Mouse (Mus musculus) neural tube, embryonic 15.5 days (tissue): ENCODE data around the gene Gm47995. TPM values are rescaled to one million over a fixed set of nuclear protein-coding genes. Genes with fewer than 3 reads are reported as not detected.
"Not testable (repeated sequence)": the region's sequence is repeated elsewhere in the genome, so short reads cannot be mapped to it uniquely, and the experiment has no call there.

Experiments used
- ATAC-seq: fragments of 200-750 bp; cut with Nextera tagmentation; 2 replicates; pipeline ENCODE4 v1.8.0; 2017; ENCODE audit warnings: mild to moderate bottlenecking, moderate TSS enrichment, moderate library complexity; ENCODE audit not compliant: low FRiP score
- H3K27ac ChIP-seq: fragments of 300-500 bp; sonication (generic); replicated peaks from 2 replicates; pipeline ENCODE4 v1.5.1; 2015; ENCODE audit warnings: mild to moderate bottlenecking, inconsistent platforms
- H3K27me3 ChIP-seq: fragments of 300-500 bp; sonication (generic); replicated peaks from 2 replicates; pipeline ENCODE4 v1.6.1; 2015; ENCODE audit warnings: inconsistent platforms
- H3K36me3 ChIP-seq: fragments of 300-500 bp; sonication (generic); 2 replicates; pipeline ENCODE4 v1.6.1; 2015; ENCODE audit warnings: inconsistent platforms
- H3K4me1 ChIP-seq: fragments of 300-500 bp; sonication (generic); 2 replicates; pipeline ENCODE4 v1.6.1; 2015; ENCODE audit warnings: inconsistent platforms
- H3K4me2 ChIP-seq: fragments of 300-500 bp; sonication (generic); 2 replicates; pipeline ENCODE4 v1.6.1; 2015; ENCODE audit warnings: inconsistent platforms, mild to moderate bottlenecking, moderate library complexity
- H3K4me3 ChIP-seq: fragments of 300-500 bp; sonication (generic); replicated peaks from 2 replicates; pipeline ENCODE4 v1.5.1; 2015; ENCODE audit warnings: mild to moderate bottlenecking, inconsistent platforms
- H3K9ac ChIP-seq: fragments of 300-500 bp; sonication (generic); replicated peaks from 2 replicates; pipeline ENCODE4 v1.6.1; 2015; ENCODE audit warnings: mild to moderate bottlenecking, inconsistent platforms
- H3K9me3 ChIP-seq: fragments of 300-500 bp; sonication (generic); replicated peaks from 2 replicates; pipeline ENCODE4 v1.6.1; 2016; ENCODE audit warnings: inconsistent platforms
- WGBS: fragments of 180-500 bp; shearing (Covaris S2); methylation state at CpG from one replicate; pipeline ENCODE4 v1.1.7; 2015; ENCODE audit warnings: mixed read lengths; 5-methylcytosine and 5-hydroxymethylcytosine counted together
- polyA plus RNA-seq: library from polyadenylated mRNA; unstranded; fragments of >200 nt; fragmentation: Nextera tagmentation; extraction: Ambion mirVana; gene quantifications from 2 replicates; pipeline ENCODE4 v1.2.1, GENCODE M21; 2015

Gene Gm47995
- polyA plus RNA-seq, 1 experiment from 2014 or later, result not detected

DNA sequence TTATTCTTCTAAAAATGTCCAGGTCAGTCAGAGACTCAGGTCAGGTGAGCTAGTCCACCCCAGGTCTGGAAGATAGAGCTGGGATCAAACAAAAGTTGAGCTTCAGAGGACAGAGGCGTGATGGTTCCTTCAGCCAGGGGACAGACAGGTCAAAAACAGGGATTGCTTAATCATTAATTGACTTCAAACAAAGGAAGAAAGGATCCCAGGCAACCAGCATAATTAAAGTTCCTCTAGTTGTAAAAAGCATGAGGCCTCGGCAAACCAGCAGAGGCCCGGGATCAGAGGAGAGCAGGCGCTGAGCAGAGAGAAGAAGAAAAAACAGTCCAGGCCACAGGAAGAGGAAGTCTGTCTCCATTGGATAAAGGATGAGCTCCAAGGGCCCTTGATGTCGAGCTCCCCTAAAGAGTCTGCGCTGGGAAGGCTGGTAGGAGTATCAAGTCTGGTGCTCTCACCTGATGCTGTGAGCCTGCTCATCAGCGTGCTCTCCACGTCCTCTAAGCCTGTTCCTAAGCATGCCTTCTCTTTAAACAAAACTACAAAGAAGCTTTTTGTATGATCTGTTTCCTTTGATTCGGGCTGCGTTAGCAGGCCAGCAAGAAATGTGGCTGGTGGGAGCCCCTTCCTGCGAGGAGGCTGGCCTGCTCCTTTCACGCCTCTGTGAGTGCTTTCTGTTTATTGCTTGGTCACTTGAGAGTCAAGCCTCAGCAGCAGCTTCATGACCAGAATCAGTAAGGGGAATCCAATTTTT is 30.8 kb upstream of the Gm47995 start:
- Histone ChIP-seq H3K4me1 (peaks cover 11% of the 10 kb centered on the region; the same call in 1 of the 2 replicates), H3K27ac (peak overlapping the region; percentile 69; the same call in 1 of the 2 replicates), H3K4me3 (no peak overlapping the region), H3K36me3 (no peaks in the 10 kb centered on the region), H3K9ac (no peak overlapping the region), H3K9me3 (no peaks in the 10 kb centered on the region), H3K27me3 (no peaks in the 10 kb centered on the region), H3K4me2 (peak overlapping the region; percentile 28)
- WGBS, result 12% methylated on average over 12 of the region's 12 CpGs
- peak; percentile 55; the same call in 1 of the 2 replicates for ATAC-seq

DNA sequence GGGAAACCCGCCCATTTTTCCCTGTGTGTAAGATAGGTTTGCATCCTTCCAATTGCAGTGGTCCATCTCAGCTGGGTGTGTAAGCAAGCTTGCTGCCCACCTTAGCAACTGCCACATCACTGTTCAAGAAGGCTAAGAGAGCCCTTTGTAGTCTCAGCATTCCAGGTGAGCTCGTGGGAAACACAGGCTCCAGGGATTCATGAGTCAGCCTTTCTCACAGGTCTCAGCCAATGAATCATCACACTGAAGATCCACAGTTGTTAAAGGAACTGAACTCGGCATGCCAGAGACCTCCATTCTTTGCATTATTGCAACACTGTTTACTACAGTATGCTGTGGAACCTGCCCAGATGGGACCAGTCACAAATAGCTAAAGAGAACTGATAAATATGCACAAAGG is 29.6 kb upstream of the Gm47995 start:
- H3K9me3 ChIP-seq, result no peaks in the 10 kb centered on the region
- H3K4me3 ChIP-seq, result no peak overlapping the region
- WGBS, result 65% methylated on average over 3 of the region's 3 CpGs
- no peaks in the 10 kb centered on the region for H3K36me3 ChIP-seq
- no peaks in the 10 kb centered on the region for H3K27me3 ChIP-seq
- peaks cover 11% of the 10 kb centered on the region; the same call in 1 of the 2 replicates for H3K4me1 ChIP-seq
- no peak overlapping the region for H3K4me2 ChIP-seq
- H3K9ac ChIP-seq, result no peak overlapping the region
- no peak for ATAC-seq
- no peak overlapping the region for H3K27ac ChIP-seq

DNA sequence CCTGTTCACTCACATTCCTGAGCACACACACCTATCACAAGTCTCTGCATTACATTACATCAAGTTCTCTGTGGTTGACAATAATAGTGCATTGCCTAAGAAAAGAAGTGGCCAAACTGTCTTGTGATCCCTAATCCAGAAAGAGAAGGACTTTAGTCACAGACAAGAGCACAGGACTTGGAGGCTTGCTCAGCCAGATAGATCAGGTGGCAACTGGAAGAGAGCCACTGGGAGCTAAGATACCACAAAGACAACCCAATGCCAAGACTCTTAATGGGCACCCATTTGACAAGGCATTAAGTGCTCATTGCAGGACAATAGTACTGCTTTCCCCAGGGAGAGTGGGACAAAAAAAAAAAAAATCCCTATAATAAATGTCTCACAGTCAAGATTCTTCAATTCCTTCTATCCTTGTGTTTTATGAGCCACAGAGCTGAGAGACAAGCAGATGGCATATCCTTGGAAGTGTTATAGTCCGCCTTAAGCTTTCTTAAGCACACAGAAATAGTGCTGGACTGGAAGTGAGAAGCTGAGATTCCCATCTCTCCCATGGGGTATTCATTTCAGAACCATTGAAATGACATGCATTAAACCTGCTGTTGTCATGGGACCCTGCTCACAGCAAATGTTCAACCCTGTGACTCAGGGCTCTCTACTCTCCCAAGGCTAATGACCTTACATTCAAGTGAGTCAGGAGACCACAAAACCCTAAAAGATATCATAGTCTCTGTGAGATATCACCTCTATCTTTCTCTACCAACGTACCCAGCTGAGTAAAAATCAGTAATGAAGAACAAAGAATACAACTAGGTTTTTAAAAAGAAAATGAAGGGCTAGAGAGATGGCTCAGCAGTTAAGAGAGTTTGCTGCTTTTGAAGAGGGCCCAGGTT is 26.4 kb upstream of the Gm47995 start:
- 63% methylated on average over 2 of the region's 2 CpGs for WGBS
- Histone ChIP-seq H3K4me3 (no peak overlapping the region), H3K27me3 (no peaks in the 10 kb centered on the region), H3K4me2 (no peak overlapping the region), H3K36me3 (no peaks in the 10 kb centered on the region), H3K9me3 (no peaks in the 10 kb centered on the region), H3K27ac (no peak overlapping the region), H3K9ac (no peak overlapping the region), H3K4me1 (peaks cover 8% of the 10 kb centered on the region; the same call in 1 of the 2 replicates)
- no peak for ATAC-seq

DNA sequence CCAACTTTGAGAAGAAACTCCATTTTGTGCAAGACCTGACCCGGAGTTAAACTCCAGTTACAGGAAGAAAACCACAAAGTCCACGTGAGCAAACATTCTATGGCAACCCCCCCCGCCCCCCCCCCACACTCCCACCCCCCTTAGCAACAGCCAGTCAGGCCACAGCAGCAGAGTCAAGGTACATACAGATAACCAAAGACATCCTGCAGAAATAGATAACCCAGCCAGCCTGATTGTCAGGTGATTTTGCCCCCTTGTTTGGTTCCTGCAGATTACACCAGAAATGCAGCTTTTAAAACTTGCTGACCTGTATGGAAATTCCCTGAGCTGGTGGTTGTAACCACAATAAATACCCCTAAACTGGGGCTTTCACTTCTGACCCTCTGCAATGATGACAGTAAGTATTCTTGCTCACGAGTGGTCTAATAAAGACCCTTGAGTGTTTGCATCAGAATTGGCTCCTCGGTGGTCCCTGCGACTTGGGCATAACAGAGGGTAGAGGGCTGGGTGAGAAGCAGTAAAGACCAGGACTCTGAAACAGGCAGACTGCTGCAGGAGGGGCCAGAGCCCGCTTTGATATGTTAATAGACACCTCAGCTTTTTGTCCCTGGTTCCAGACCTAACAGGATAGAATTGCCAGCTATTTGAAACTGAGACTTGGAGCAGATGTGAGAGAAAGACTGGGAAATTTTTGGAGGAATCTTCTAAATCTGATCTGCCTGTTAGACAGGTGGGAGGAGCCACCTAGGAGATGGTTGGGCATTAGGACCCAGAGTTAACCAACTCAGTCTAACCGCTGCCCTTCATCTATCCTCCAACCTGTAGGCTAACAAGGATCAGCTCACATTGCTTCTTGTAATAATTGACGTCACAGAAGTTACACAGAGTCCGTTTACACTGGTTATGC is 21.0 kb upstream of the Gm47995 start:
- ATAC-seq, result peak; percentile 83
- H3K4me2 ChIP-seq, result peak overlapping the region; percentile 53
- H3K4me3 ChIP-seq, result peak overlapping the region; percentile 30
- no peaks in the 10 kb centered on the region for H3K9me3 ChIP-seq
- H3K9ac ChIP-seq, result no peak overlapping the region
- H3K27ac ChIP-seq, result no peak overlapping the region
- no peaks in the 10 kb centered on the region for H3K27me3 ChIP-seq
- WGBS, result 2% methylated on average over 10 of the region's 10 CpGs
- H3K36me3 ChIP-seq, result no peaks in the 10 kb centered on the region
- H3K4me1 ChIP-seq, result no peaks in the 10 kb centered on the region

DNA sequence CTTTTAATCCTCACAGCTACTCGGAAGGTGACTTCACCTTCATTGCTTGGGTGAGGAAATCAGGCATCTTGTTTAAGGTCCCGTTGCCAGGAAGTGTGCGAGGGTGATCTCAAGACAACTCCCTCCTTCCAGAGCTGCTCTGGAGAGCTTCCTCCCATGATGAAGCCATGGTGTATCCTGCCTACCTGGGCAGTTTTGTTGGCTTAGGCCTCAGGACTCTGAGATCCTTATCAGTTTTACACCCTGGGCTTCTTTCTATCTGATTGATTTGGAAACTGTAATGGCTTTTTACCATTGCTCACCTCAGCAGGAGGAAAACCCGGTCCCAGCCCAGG is 20.3 kb upstream of the Gm47995 start:
- Histone ChIP-seq H3K4me2 (peak overlapping the region; percentile 53), H3K4me1 (no peaks in the 10 kb centered on the region), H3K9me3 (no peaks in the 10 kb centered on the region), H3K4me3 (peak overlapping the region; percentile 30), H3K27ac (no peak overlapping the region), H3K27me3 (no peaks in the 10 kb centered on the region), H3K9ac (no peak overlapping the region), H3K36me3 (no peaks in the 10 kb centered on the region)
- WGBS, result 6% methylated on average over 4 of the region's 4 CpGs
- ATAC-seq, result peak; percentile 45

DNA sequence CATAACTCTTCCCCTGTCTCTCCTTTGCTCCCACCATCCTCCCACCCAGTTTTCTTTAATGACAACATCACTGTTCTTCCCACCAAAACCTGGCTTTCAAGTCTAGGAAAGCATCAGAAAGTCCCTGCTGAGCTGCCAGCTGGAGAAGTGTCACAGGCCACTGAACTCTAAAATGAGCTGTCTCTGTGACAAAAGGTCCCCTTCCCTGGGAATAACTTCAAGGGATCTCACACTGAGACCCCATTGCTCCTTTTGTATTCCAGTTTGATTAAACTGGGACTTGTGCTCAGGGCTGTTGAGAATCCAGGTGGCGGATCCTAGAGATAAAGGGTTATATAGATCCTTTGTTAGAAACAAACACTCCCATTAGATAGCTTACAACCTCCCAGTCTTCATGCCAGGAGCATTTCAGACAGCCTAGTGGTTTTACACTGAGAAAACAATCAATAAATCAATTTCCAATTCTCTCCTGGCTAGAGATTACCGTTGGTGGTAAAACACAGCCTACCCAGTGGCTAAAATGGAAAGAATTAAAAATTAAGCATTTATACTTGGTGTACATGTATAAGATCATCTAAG is 19.7 kb upstream of the Gm47995 start:
- no peak for ATAC-seq
- Histone ChIP-seq H3K4me1 (no peaks in the 10 kb centered on the region), H3K4me2 (no peak overlapping the region), H3K27ac (no peak overlapping the region), H3K4me3 (no peak overlapping the region), H3K36me3 (no peaks in the 10 kb centered on the region), H3K9me3 (no peaks in the 10 kb centered on the region), H3K27me3 (no peaks in the 10 kb centered on the region), H3K9ac (no peak overlapping the region)
- 20% methylated on average over 2 of the region's 2 CpGs for WGBS

DNA sequence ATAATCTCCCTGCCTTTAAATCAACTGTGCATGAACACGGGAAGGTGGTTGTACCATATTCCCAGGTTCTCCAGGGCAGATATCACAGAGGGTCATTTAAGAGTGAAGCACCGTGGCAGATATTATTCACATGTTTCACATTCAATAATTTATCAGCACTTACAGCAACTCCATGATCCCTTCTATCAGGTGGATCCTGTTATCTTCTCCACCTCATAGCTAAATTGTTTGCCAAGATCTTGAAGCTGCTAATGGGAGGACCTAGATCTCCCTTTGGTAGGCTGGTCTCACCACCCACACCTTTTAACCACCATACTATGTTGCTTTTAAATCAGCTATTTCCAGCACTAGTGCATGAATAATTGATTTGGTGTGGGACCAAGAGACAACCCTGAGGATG is 18.1 kb upstream of the Gm47995 start:
- 76% methylated on average over 2 of the region's 2 CpGs for WGBS
- H3K27ac ChIP-seq, result no peak overlapping the region
- H3K4me3 ChIP-seq, result no peak overlapping the region
- no peak for ATAC-seq
- H3K27me3 ChIP-seq, result no peaks in the 10 kb centered on the region
- H3K36me3 ChIP-seq, result no peaks in the 10 kb centered on the region
- H3K4me1 ChIP-seq, result no peaks in the 10 kb centered on the region
- H3K4me2 ChIP-seq, result no peak overlapping the region
- no peaks in the 10 kb centered on the region for H3K9me3 ChIP-seq
- no peak overlapping the region for H3K9ac ChIP-seq

DNA sequence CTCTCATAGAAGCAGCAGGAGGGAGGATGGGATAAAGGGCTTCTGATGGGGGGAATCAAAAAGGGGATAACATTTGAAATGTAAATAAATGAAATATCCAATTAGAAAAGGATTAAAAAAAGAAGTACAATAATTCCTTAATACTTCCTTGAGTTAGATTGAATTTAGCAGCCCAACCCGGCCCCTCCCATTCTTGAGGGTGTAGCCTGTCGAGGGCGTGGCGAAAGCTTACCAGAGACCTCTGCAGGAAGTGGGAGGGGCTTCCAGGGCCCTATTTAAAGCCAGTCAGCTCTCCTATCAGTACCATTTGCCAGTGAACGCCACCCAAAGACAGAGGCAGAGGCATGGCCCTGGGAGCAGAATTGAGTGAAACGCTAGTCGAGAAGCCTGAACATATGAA is 16.0 kb upstream of the Gm47995 start, which contains the start of gene Gm47985:
Gene Gm47985 (plus strand): TSS at position 272 of the 400 bp plus-strand sequence.
- not testable (repeated sequence) for ATAC-seq, H3K9ac ChIP-seq, H3K27me3 ChIP-seq, H3K36me3 ChIP-seq, H3K27ac ChIP-seq, H3K4me2 ChIP-seq, H3K4me1 ChIP-seq, H3K4me3 ChIP-seq, H3K9me3 ChIP-seq
- no CpG with 5 or more reads among the region's 7 CpGs for WGBS

DNA sequence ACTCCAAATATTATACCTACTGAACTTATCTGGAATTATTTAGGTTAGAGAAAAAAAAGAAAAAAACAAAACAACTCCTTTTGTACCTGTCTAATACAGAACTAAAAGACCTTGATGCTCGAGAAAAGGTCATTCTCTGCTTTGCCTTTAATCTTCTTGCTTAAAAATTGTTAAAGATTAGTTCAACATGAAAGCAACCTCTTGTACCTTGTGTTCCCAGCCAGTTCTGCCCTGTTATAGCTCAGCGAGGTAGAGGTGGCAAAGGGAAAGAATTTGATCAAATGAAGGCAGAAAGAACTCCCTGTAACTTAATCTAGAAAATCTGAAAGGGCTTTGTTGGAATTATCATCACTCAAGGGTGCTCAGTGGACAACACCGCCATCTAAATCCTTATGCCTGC is 12.1 kb upstream of the Gm47995 start:
- not testable (repeated sequence) for ATAC-seq, H3K4me3 ChIP-seq, H3K9me3 ChIP-seq, H3K27ac ChIP-seq, H3K36me3 ChIP-seq, H3K27me3 ChIP-seq, H3K9ac ChIP-seq, H3K4me1 ChIP-seq, H3K4me2 ChIP-seq
- 87% methylated on average over 3 of the region's 3 CpGs for WGBS

DNA sequence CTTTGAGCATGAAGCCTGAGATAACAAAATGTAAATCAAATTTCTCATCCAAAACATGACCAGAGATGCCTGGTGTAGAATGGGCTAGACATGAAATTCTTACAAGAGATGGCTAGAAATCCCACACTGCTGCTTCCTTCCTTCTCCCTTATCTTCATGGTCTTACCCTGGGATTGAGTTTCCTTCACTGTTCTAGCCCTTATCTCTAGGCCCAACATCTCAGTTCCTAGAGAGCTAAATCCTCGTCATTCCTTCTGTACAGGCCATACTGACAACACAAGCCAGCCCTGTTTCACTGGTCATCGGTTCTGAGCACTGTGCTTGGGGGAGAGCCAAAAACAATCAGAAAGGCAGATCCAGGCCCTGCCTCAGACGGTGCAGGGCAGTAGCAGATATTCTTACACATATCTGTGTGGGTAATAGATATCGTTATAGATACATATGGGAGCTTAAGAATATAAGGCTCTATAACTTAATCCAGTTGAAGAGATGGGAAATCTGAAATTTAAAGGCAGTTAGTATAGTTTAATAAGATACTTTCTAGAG is 11.3 kb upstream of the Gm47995 start:
- not testable (repeated sequence) for H3K27me3 ChIP-seq, H3K27ac ChIP-seq, H3K4me2 ChIP-seq, H3K9me3 ChIP-seq, H3K4me3 ChIP-seq, H3K4me1 ChIP-seq, H3K9ac ChIP-seq, ATAC-seq, H3K36me3 ChIP-seq
- WGBS, result 84% methylated on average over 4 of the region's 4 CpGs

DNA sequence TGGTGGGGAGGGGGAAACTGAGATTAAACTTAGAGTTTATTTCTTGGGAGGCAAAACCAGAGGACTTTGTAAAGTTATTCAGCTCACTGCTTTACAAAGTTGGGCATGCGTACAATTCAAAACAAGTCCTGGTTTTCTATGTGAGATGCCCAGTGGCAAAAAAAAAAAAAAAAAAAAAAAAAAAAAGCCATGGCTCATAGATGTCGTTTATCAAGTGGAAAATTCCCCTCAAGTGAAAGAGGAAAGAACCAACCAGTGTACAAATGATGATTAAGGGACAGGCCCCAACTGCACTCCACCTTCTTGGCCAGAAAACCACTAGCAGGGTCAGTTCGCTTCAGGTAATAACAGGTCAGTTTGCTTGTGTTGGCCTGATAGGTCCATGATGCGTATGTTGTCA is 9.8 kb upstream of the Gm47995 start:
- no peak overlapping the region for H3K9ac ChIP-seq
- H3K36me3 ChIP-seq, result no peaks in the 10 kb centered on the region
- H3K4me1 ChIP-seq, result no peaks in the 10 kb centered on the region
- H3K4me3 ChIP-seq, result no peak overlapping the region
- no peak for ATAC-seq
- H3K4me2 ChIP-seq, result no peak overlapping the region
- no peaks in the 10 kb centered on the region for H3K9me3 ChIP-seq
- no peaks in the 10 kb centered on the region for H3K27me3 ChIP-seq
- no peak overlapping the region for H3K27ac ChIP-seq
- 91% methylated on average over 4 of the region's 4 CpGs for WGBS
